Mouse (Mus musculus): ENCODE results near the gene Ttc7b. TPM values are rescaled to one million over a fixed set of nuclear protein-coding genes. Genes with fewer than 3 reads are reported as not detected.
A peak's percentile ranks its signal among the peaks of the same experiment; 100 is the strongest.

The Ttc7b gene
- total and polyA plus RNA-seq, 3 experiments, result 71.6 to 84.4 (median 82.0) TPM

- no peaks in the 10 kb centered on the region for H3K79me2 ChIP-seq (replicated peaks; ENCODE audit: control insufficient read depth, insufficient read depth, low read length)
- H3K36me3 ChIP-seq (ENCODE audit: control insufficient read depth, insufficient read depth, low read length), result peaks cover 8% of the 10 kb centered on the region; the same call in 1 of the 2 replicates
- no peak for TF ChIP-seq POLR2A (IDR thresholded peaks at IDR 0.05; ENCODE audit: insufficient read depth, low read depth, low read length)
- 39% methylated on average over 6 of the region's 6 CpGs for WGBS
- no peaks in the 10 kb centered on the region for H3K27me3 ChIP-seq (ENCODE audit: control insufficient read depth, insufficient read depth, low read length)
- DNase-seq, result peak in 1 of 2 experiments; percentile 18
- H3K4me1 ChIP-seq (ENCODE audit: control insufficient read depth, insufficient read depth, low read length), result peaks cover 17% of the 10 kb centered on the region
- no peak overlapping the region for H3K9ac ChIP-seq (ENCODE audit: low read depth, low read length)
- H3K4me3 ChIP-seq, result no peak overlapping the region
- intact Hi-C loops (cut with DNase I), result no loop called here
- no peak overlapping the region for H3K27ac ChIP-seq
Observed at GRCm38 (mm10) chr12:100445271-100445670, 75.4 kb downstream of the Ttc7b start.

GRCm38 (mm10) chr12:100444671-100445165 is 75.9 kb downstream of the Ttc7b start:
- H3K4me3 ChIP-seq, result no peak overlapping the region
- H3K36me3 ChIP-seq (ENCODE audit: control insufficient read depth, insufficient read depth, low read length), result peaks cover 12% of the 10 kb centered on the region; the same call in 1 of the 2 replicates
- TF ChIP-seq POLR2A (IDR thresholded peaks at IDR 0.05; ENCODE audit: insufficient read depth, low read depth, low read length), result no peak
- no peak for TF ChIP-seq EP300 (IDR thresholded peaks at IDR 0.05; ENCODE audit: insufficient read depth, low read depth, low read length)
- TF ChIP-seq CTCF (IDR thresholded peaks at IDR 0.05), result no peak
- WGBS, result 69% methylated on average over 3 of the region's 3 CpGs
- H3K27ac ChIP-seq, result no peak overlapping the region
- no peaks in the 10 kb centered on the region for H3K27me3 ChIP-seq (ENCODE audit: control insufficient read depth, insufficient read depth, low read length)
- H3K9ac ChIP-seq (ENCODE audit: low read depth, low read length), result no peak overlapping the region
- DNase-seq, result no peak
- peaks cover 21% of the 10 kb centered on the region for H3K4me1 ChIP-seq (ENCODE audit: control insufficient read depth, insufficient read depth, low read length)
- no peaks in the 10 kb centered on the region for H3K79me2 ChIP-seq (replicated peaks; ENCODE audit: control insufficient read depth, insufficient read depth, low read length)
- intact Hi-C loops (cut with DNase I), result no loop called here

- Histone ChIP-seq H3K36me3 (ENCODE audit: control insufficient read depth, insufficient read depth, low read length) (peaks cover 16% of the 10 kb centered on the region; the same call in 1 of the 2 replicates), H3K4me1 (ENCODE audit: control insufficient read depth, insufficient read depth, low read length) (peaks cover 26% of the 10 kb centered on the region), H3K79me2 (replicated peaks; ENCODE audit: control insufficient read depth, insufficient read depth, low read length) (no peaks in the 10 kb centered on the region), H3K27ac (no peak overlapping the region), H3K9ac (ENCODE audit: low read depth, low read length) (no peak overlapping the region), H3K27me3 (ENCODE audit: control insufficient read depth, insufficient read depth, low read length) (no peaks in the 10 kb centered on the region), H3K4me3 (no peak overlapping the region)
- DNase-seq, result peak in 1 of 2 experiments; percentile 21
- TF ChIP-seq EP300 (IDR thresholded peaks at IDR 0.05; ENCODE audit: insufficient read depth, low read depth, low read length) (no peak), POLR2A (IDR thresholded peaks at IDR 0.05; ENCODE audit: insufficient read depth, low read depth, low read length) (no peak), CTCF (IDR thresholded peaks at IDR 0.05) (no peak)
- intact Hi-C loops (cut with DNase I), result no loop called here
- 52% methylated on average over 6 of the region's 6 CpGs for WGBS
Observed at GRCm38 (mm10) chr12:100443452-100443851, 77.2 kb downstream of the Ttc7b start.

GRCm38 (mm10) chr12:100441609-100442008 is 79.0 kb downstream of the Ttc7b start:
- H3K4me1 ChIP-seq (ENCODE audit: control insufficient read depth, insufficient read depth, low read length), result peaks cover 25% of the 10 kb centered on the region
- WGBS, result 95% methylated on average over 4 of the region's 4 CpGs
- H3K9ac ChIP-seq (ENCODE audit: low read depth, low read length), result no peak overlapping the region
- intact Hi-C loops (cut with DNase I), result no loop called here
- H3K4me3 ChIP-seq, result no peak overlapping the region
- H3K27me3 ChIP-seq (ENCODE audit: control insufficient read depth, insufficient read depth, low read length), result no peaks in the 10 kb centered on the region
- DNase-seq, result no peak
- no peak overlapping the region for H3K27ac ChIP-seq
- no peak for TF ChIP-seq CTCF (IDR thresholded peaks at IDR 0.05)
- TF ChIP-seq EP300 (IDR thresholded peaks at IDR 0.05; ENCODE audit: insufficient read depth, low read depth, low read length), result no peak
- no peak for TF ChIP-seq POLR2A (IDR thresholded peaks at IDR 0.05; ENCODE audit: insufficient read depth, low read depth, low read length)
- H3K79me2 ChIP-seq (replicated peaks; ENCODE audit: control insufficient read depth, insufficient read depth, low read length), result peaks cover 3% of the 10 kb centered on the region
- peaks cover 16% of the 10 kb centered on the region; the same call in 1 of the 2 replicates for H3K36me3 ChIP-seq (ENCODE audit: control insufficient read depth, insufficient read depth, low read length)

- H3K79me2 ChIP-seq (replicated peaks; ENCODE audit: control insufficient read depth, insufficient read depth, low read length), result peaks cover 3% of the 10 kb centered on the region
- TF ChIP-seq EP300 (IDR thresholded peaks at IDR 0.05; ENCODE audit: insufficient read depth, low read depth, low read length), result no peak
- TF ChIP-seq CTCF (IDR thresholded peaks at IDR 0.05), result no peak
- TF ChIP-seq POLR2A (IDR thresholded peaks at IDR 0.05; ENCODE audit: insufficient read depth, low read depth, low read length), result no peak
- peaks cover 18% of the 10 kb centered on the region for H3K4me1 ChIP-seq (ENCODE audit: control insufficient read depth, insufficient read depth, low read length)
- 20% methylated on average over 3 of the region's 3 CpGs for WGBS
- H3K9ac ChIP-seq (ENCODE audit: low read depth, low read length), result no peak overlapping the region; the same call in 1 of the 2 replicates
- DNase-seq, result no peak
- intact Hi-C loops (cut with DNase I), result no loop called here
- no peak overlapping the region for H3K4me3 ChIP-seq
- no peaks in the 10 kb centered on the region for H3K27me3 ChIP-seq (ENCODE audit: control insufficient read depth, insufficient read depth, low read length)
- peak overlapping the region; percentile 54 for H3K27ac ChIP-seq
- peaks cover 14% of the 10 kb centered on the region; the same call in 1 of the 2 replicates for H3K36me3 ChIP-seq (ENCODE audit: control insufficient read depth, insufficient read depth, low read length)
Observed at GRCm38 (mm10) chr12:100439883-100440282, 80.7 kb downstream of the Ttc7b start.

GRCm38 (mm10) chr12:100439145-100439755 is 81.4 kb downstream of the Ttc7b start:
- intact Hi-C loops (cut with DNase I), result no loop called here
- no peak for DNase-seq
- 35% methylated on average over 4 of the region's 4 CpGs for WGBS

More at GRCm38 (mm10) chr12:100439145-100439755, 81.4 kb downstream of the Ttc7b start:
- peaks cover 14% of the 10 kb centered on the region; the same call in 1 of the 2 replicates for H3K36me3 ChIP-seq (ENCODE audit: control insufficient read depth, insufficient read depth, low read length)
- TF ChIP-seq CTCF (IDR thresholded peaks at IDR 0.05), result peak; percentile 26; the same call in 1 of the 2 replicates
- no peak for TF ChIP-seq EP300 (IDR thresholded peaks at IDR 0.05; ENCODE audit: insufficient read depth, low read depth, low read length)
- H3K4me3 ChIP-seq, result no peak overlapping the region
- H3K27me3 ChIP-seq (ENCODE audit: control insufficient read depth, insufficient read depth, low read length), result no peaks in the 10 kb centered on the region
- H3K79me2 ChIP-seq (replicated peaks; ENCODE audit: control insufficient read depth, insufficient read depth, low read length), result peaks cover 3% of the 10 kb centered on the region
- H3K27ac ChIP-seq, result peak overlapping the region; percentile 54
- peaks cover 15% of the 10 kb centered on the region for H3K4me1 ChIP-seq (ENCODE audit: control insufficient read depth, insufficient read depth, low read length)
- no peak overlapping the region for H3K9ac ChIP-seq (ENCODE audit: low read depth, low read length)

Data from heart, adult 2 months (tissue).